Mouse (Mus musculus): ENCODE data around the gene 1700028P14Rik. TPM values are rescaled to one million over a fixed set of nuclear protein-coding genes. Genes with fewer than 3 reads are reported as not detected.
"Not testable (repeated sequence)": the region's sequence is repeated elsewhere in the genome, so short reads cannot be mapped to it uniquely, and the experiment has no call there.

The 1700028P14Rik gene
- not detected in 2 replicates for polyA plus RNA-seq (2011; ENCODE audit: insufficient read depth, insufficient read length, low replicate concordance, missing spikeins)

- Histone ChIP-seq H3K4me3 (replicated peaks; ENCODE audit: control insufficient read depth, low read depth, low read length) (no peak within 1 kb of the TSS), H3K4me1 (ENCODE audit: control insufficient read depth, insufficient read depth, low read length) (no peaks in the 10 kb centered on the region), H3K27ac (ENCODE audit: control insufficient read depth, insufficient read depth, low read depth, low read length, poor library complexity) (no peak within 1 kb of the TSS)
- TF ChIP-seq CTCF (IDR thresholded peaks at IDR 0.05; ENCODE audit: control insufficient read depth, insufficient read depth, low read length) (no peak), POLR2A (IDR thresholded peaks at IDR 0.05; ENCODE audit: borderline replicate concordance, control insufficient read depth, low read depth, low read length) (no peak)
- WGBS: 17% methylated on average over 13 of the region's 13 CpGs
Observed at GRCm38 (mm10) chr19:23652644-23653043, at the start of gene 1700028P14Rik. 1700028P14Rik (minus strand) TSS chr19:23652812.

GRCm38 (mm10) chr19:23699131-23699530 is 46.5 kb upstream of the 1700028P14Rik start:
- no peak for TF ChIP-seq CTCF (IDR thresholded peaks at IDR 0.05; ENCODE audit: control insufficient read depth, insufficient read depth, low read length)
- TF ChIP-seq POLR2A (IDR thresholded peaks at IDR 0.05; ENCODE audit: borderline replicate concordance, control insufficient read depth, low read depth, low read length): no peak

GRCm38 (mm10) chr19:23698366-23698765 is 45.8 kb upstream of the 1700028P14Rik start:
- H3K4me1 ChIP-seq (ENCODE audit: control insufficient read depth, insufficient read depth, low read length): no peaks in the 10 kb centered on the region
- no peak overlapping the region for H3K4me3 ChIP-seq (replicated peaks; ENCODE audit: control insufficient read depth, low read depth, low read length)
- no peak for TF ChIP-seq POLR2A (IDR thresholded peaks at IDR 0.05; ENCODE audit: borderline replicate concordance, control insufficient read depth, low read depth, low read length)
- TF ChIP-seq CTCF (IDR thresholded peaks at IDR 0.05; ENCODE audit: control insufficient read depth, insufficient read depth, low read length): no peak
- 90% methylated on average over 7 of the region's 7 CpGs for whole genome bisulfite sequencing
- no peak overlapping the region for H3K27ac ChIP-seq (ENCODE audit: control insufficient read depth, insufficient read depth, low read depth, low read length, poor library complexity)

More at GRCm38 (mm10) chr19:23699131-23699530, 46.5 kb upstream of the 1700028P14Rik start:
- H3K4me1 ChIP-seq (ENCODE audit: control insufficient read depth, insufficient read depth, low read length): no peaks in the 10 kb centered on the region
- no peak overlapping the region for H3K4me3 ChIP-seq (replicated peaks; ENCODE audit: control insufficient read depth, low read depth, low read length)
- WGBS: 80% methylated on average over 4 of the region's 4 CpGs
- H3K27ac ChIP-seq (ENCODE audit: control insufficient read depth, insufficient read depth, low read depth, low read length, poor library complexity): no peak overlapping the region

- H3K27ac ChIP-seq (ENCODE audit: control insufficient read depth, insufficient read depth, low read depth, low read length, poor library complexity): no peak overlapping the region
- no peak overlapping the region for H3K4me3 ChIP-seq (replicated peaks; ENCODE audit: control insufficient read depth, low read depth, low read length)
- no peaks in the 10 kb centered on the region for H3K4me1 ChIP-seq (ENCODE audit: control insufficient read depth, insufficient read depth, low read length)
- WGBS: 90% methylated on average over 8 of the region's 8 CpGs
- TF ChIP-seq POLR2A (IDR thresholded peaks at IDR 0.05; ENCODE audit: borderline replicate concordance, control insufficient read depth, low read depth, low read length) (no peak), CTCF (IDR thresholded peaks at IDR 0.05; ENCODE audit: control insufficient read depth, insufficient read depth, low read length) (no peak)
Observed at GRCm38 (mm10) chr19:23697861-23698260, 45.2 kb upstream of the 1700028P14Rik start.

- Histone ChIP-seq H3K4me1 (ENCODE audit: control insufficient read depth, insufficient read depth, low read length) (no peaks in the 10 kb centered on the region), H3K4me3 (replicated peaks; ENCODE audit: control insufficient read depth, low read depth, low read length) (no peak overlapping the region), H3K27ac (ENCODE audit: control insufficient read depth, insufficient read depth, low read depth, low read length, poor library complexity) (no peak overlapping the region)
- 88% methylated on average over 4 of the region's 4 CpGs for WGBS
- TF ChIP-seq POLR2A (IDR thresholded peaks at IDR 0.05; ENCODE audit: borderline replicate concordance, control insufficient read depth, low read depth, low read length) (no peak), CTCF (IDR thresholded peaks at IDR 0.05; ENCODE audit: control insufficient read depth, insufficient read depth, low read length) (no peak)
Observed at GRCm38 (mm10) chr19:23694344-23694743, 41.7 kb upstream of the 1700028P14Rik start.

GRCm38 (mm10) chr19:23688421-23688946 is 35.9 kb upstream of the 1700028P14Rik start:
- no peak for TF ChIP-seq CTCF (IDR thresholded peaks at IDR 0.05; ENCODE audit: control insufficient read depth, insufficient read depth, low read length)
- TF ChIP-seq POLR2A (IDR thresholded peaks at IDR 0.05; ENCODE audit: borderline replicate concordance, control insufficient read depth, low read depth, low read length): no peak
- Histone ChIP-seq H3K27ac (ENCODE audit: control insufficient read depth, insufficient read depth, low read depth, low read length, poor library complexity) (no peak overlapping the region), H3K4me1 (ENCODE audit: control insufficient read depth, insufficient read depth, low read length) (no peaks in the 10 kb centered on the region), H3K4me3 (replicated peaks; ENCODE audit: control insufficient read depth, low read depth, low read length) (no peak overlapping the region)
- 58% methylated on average over 4 of the region's 4 CpGs for WGBS

GRCm38 (mm10) chr19:23687296-23688021 is 34.8 kb upstream of the 1700028P14Rik start, which contains the start of gene Ptar1:
Ptar1 (plus strand) TSS chr19:23687429.
- under 1% methylated on average over 91 of the region's 93 CpGs for WGBS
- TF ChIP-seq POLR2A (IDR thresholded peaks at IDR 0.05; ENCODE audit: borderline replicate concordance, control insufficient read depth, low read depth, low read length): 0 out of 2 replicates have a peak, but pooled peaks have one; percentile 68
- no peak for TF ChIP-seq CTCF (IDR thresholded peaks at IDR 0.05; ENCODE audit: control insufficient read depth, insufficient read depth, low read length)
- H3K4me3 ChIP-seq (replicated peaks; ENCODE audit: control insufficient read depth, low read depth, low read length): peak within 1 kb of the TSS; percentile 89
- no peaks in the 10 kb centered on the region for H3K4me1 ChIP-seq (ENCODE audit: control insufficient read depth, insufficient read depth, low read length)
- H3K27ac ChIP-seq (ENCODE audit: control insufficient read depth, insufficient read depth, low read depth, low read length, poor library complexity): peak within 1 kb of the TSS; percentile 83

- H3K4me1 ChIP-seq (ENCODE audit: control insufficient read depth, insufficient read depth, low read length): no peaks in the 10 kb centered on the region
- WGBS: 2% methylated on average over 14 of the region's 14 CpGs
- TF ChIP-seq POLR2A (IDR thresholded peaks at IDR 0.05; ENCODE audit: borderline replicate concordance, control insufficient read depth, low read depth, low read length): no peak
- no peak for TF ChIP-seq CTCF (IDR thresholded peaks at IDR 0.05; ENCODE audit: control insufficient read depth, insufficient read depth, low read length)
- peak overlapping the region; percentile 89 for H3K4me3 ChIP-seq (replicated peaks; ENCODE audit: control insufficient read depth, low read depth, low read length)
- peak overlapping the region; percentile 83 for H3K27ac ChIP-seq (ENCODE audit: control insufficient read depth, insufficient read depth, low read depth, low read length, poor library complexity)
Observed at GRCm38 (mm10) chr19:23686962-23687295, 34.3 kb upstream of the 1700028P14Rik start.

GRCm38 (mm10) chr19:23675656-23676055 is 23.0 kb upstream of the 1700028P14Rik start:
- not testable (repeated sequence) for H3K4me3 ChIP-seq (replicated peaks; ENCODE audit: control insufficient read depth, low read depth, low read length); H3K27ac ChIP-seq (ENCODE audit: control insufficient read depth, insufficient read depth, low read depth, low read length, poor library complexity); H3K4me1 ChIP-seq (ENCODE audit: control insufficient read depth, insufficient read depth, low read length)
- WGBS: 91% methylated on average over 8 of the region's 8 CpGs

Data from bone marrow, adult 2 months (tissue).